Mouse (Mus musculus) intestine, embryonic 14.5 days (tissue): Measurements from ENCODE around the gene Olig1. TPM values are rescaled to one million over a fixed set of nuclear protein-coding genes. Genes with fewer than 3 reads are reported as not detected.
"Not testable (repeated sequence)": the region's sequence is repeated elsewhere in the genome, so short reads cannot be mapped to it uniquely, and the experiment has no call there.

Source experiments
- ATAC-seq: fragments of 200-750 bp; cut with Nextera tagmentation; replicated peaks from 2 replicates; pipeline ENCODE4 v1.8.0; 2017; ENCODE audit warnings: low read depth, moderate number of reproducible peaks, moderate TSS enrichment, moderate library complexity; ENCODE audit not compliant: low FRiP score, low TSS enrichment
- DNase-seq: peaks from one replicate; pipeline ENCODE4 v3.0.0-alpha.2; 2018; ENCODE audit warnings: low spot score
- H3K27ac ChIP-seq: fragments of 300-500 bp; sonication (generic); 2 replicates; pipeline ENCODE4 v1.5.1; 2014; ENCODE audit warnings: low read depth, mild to moderate bottlenecking, control low read depth
- H3K27me3 ChIP-seq: fragments of 300-500 bp; sonication (generic); replicated peaks from 2 replicates; pipeline ENCODE4 v1.6.1; 2014; ENCODE audit warnings: low read length, control low read depth; ENCODE audit not compliant: control insufficient read depth, insufficient read depth
- H3K36me3 ChIP-seq: fragments of 300-500 bp; sonication (generic); 2 replicates; pipeline ENCODE4 v1.6.1; 2014; ENCODE audit warnings: low read length, control low read depth; ENCODE audit not compliant: control insufficient read depth, insufficient read depth
- H3K4me1 ChIP-seq: fragments of 300-500 bp; sonication (generic); replicated peaks from 2 replicates; pipeline ENCODE4 v1.6.1; 2014; ENCODE audit warnings: low read length, control low read depth, mixed read lengths; ENCODE audit not compliant: control insufficient read depth, insufficient read depth
- H3K4me2 ChIP-seq: fragments of 300-500 bp; sonication (generic); 2 replicates; pipeline ENCODE4 v1.6.1; 2014; ENCODE audit warnings: low read length
- H3K4me3 ChIP-seq: fragments of 300-500 bp; sonication (generic); 2 replicates; pipeline ENCODE4 v1.5.1; 2014; ENCODE audit warnings: low read depth, low read length, control low read depth, mixed read lengths
- H3K9ac ChIP-seq: fragments of 300-500 bp; sonication (generic); 2 replicates; pipeline ENCODE4 v1.6.1; 2014; ENCODE audit warnings: mild to moderate bottlenecking, low read length
- H3K9me3 ChIP-seq: fragments of 300-500 bp; sonication (generic); 2 replicates; pipeline ENCODE4 v1.6.1; 2016; ENCODE audit warnings: low read length, control low read depth; ENCODE audit not compliant: control insufficient read depth
- WGBS: fragments of 180-500 bp; shearing (Covaris S2); extraction: QIAGEN DNeasy Blood & Tissue Kit; methylation state at CpG from one replicate; pipeline ENCODE4 v1.1.7; 2014; 5-methylcytosine and 5-hydroxymethylcytosine counted together
- polyA plus RNA-seq: library from polyadenylated mRNA; unstranded; fragments of >200 nt; fragmentation: Nextera tagmentation; extraction: Ambion mirVana; gene quantifications from 2 replicates; pipeline ENCODE4 v1.2.1, GENCODE M21; 2014

Olig1 gene
- polyA plus RNA-seq, 1 experiment from 2014 or later, result 0.14 TPM

DNA sequence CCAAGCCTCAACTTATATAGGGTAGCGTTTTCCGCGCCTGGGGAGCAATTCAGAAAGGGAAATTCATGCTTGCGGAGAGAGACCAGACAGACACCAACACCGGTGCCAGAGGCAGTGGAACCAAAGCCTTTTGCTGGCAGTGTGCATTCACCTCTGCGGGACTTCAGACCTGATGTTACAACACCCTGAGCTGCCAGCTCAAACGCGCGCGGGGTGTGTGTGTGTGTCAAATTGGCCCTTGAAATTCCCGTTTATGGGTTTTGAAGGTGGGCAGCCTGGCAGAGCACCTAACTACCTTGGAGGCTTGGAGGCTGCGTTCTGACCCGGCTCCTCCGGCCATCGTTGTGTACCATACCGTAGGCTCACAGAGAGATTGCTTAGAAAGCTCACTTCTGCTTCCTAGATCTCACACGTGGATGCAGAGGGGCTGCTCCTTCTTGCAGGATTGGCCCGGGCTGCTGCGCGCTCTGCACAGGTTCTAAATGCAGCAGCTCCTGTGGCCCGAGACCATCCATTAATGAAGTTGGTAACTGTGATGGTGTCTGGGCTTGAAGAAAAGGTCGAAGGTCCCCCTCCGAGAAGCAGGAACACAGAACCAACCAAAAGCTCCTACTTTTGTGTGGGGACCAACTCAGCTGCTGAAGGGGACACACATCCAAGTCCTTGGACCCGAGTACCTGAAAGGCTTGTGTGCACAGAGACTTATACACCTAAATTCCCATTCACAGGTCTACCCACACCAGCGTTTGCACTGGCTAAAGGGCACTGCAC, 36.9 kb upstream of the Olig1 start:
- Histone ChIP-seq H3K9ac (no peak overlapping the region), H3K4me1 (no peaks in the 10 kb centered on the region), H3K36me3 (no peaks in the 10 kb centered on the region), H3K4me3 (no peak overlapping the region), H3K9me3 (no peaks in the 10 kb centered on the region), H3K27ac (no peak overlapping the region), H3K27me3 (peaks cover 92% of the 10 kb centered on the region), H3K4me2 (no peak overlapping the region)
- 6% methylated on average over 25 of the region's 25 CpGs for WGBS
- ATAC-seq (no peak), DNase-seq (no peak)

DNA sequence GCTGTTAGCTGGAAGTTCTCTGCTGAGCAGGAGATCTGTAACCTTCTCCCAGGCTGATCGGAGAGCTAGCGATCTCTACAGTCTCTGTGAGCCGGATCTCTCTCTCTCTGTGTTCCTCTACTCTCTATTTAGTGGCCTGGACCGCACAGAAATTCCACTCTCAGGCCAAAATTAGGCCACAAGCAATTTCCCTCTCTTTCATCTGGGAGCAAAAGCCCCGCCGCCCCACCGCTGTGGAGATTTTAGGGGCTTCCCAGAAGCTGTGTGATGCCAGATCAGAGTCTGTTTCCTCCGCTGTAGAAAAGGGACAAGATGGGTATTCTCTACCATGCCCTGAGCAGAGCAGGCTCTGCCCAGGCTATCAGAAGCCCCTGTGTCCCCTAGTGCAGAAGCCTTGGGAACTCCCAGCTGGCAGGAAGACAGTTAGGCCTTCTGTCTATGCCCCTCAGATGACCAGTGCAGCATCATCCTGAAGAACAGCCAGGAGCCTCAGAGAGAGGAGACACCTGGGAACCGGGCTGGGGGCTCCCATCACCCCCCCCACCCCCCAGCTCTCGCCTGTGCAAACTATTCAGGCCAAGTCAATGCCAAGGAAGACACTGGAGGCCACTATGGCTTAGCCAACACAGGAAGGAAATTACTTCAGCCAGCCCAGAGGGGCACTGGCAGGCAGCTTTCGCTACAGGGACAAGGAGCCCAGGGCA, 36.2 kb upstream of the Olig1 start:
- no peak overlapping the region for H3K4me2 ChIP-seq
- WGBS, result 16% methylated on average over 11 of the region's 11 CpGs
- H3K4me1 ChIP-seq, result no peaks in the 10 kb centered on the region
- no peak for DNase-seq
- ATAC-seq, result no peak
- no peaks in the 10 kb centered on the region for H3K36me3 ChIP-seq
- H3K4me3 ChIP-seq, result no peak overlapping the region
- H3K27me3 ChIP-seq, result peaks cover 91% of the 10 kb centered on the region
- no peaks in the 10 kb centered on the region for H3K9me3 ChIP-seq
- no peak overlapping the region for H3K9ac ChIP-seq
- H3K27ac ChIP-seq, result no peak overlapping the region

DNA sequence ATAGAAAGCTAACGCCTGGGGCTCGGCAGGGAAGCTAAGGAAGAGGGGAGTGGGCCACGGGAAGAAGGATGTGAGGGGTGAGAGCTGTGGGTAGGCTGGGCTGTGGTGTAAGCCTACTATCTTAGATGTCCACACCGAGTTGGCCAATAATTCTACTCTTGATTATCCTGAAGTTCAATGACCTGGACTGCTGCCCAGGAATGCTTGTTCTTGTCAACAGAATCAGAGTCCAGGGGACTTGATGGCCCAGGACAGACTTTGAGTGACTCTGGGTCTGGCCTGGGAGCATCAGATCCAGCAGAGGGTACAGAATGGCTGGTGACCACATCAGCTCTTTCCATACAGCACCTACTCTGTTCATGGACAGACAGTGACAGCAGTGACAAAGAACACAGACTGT, 30.5 kb upstream of the Olig1 start:
- Histone ChIP-seq H3K4me3 (no peak overlapping the region), H3K36me3 (no peaks in the 10 kb centered on the region), H3K4me2 (no peak overlapping the region), H3K27ac (no peak overlapping the region), H3K9me3 (no peaks in the 10 kb centered on the region), H3K9ac (no peak overlapping the region), H3K4me1 (no peaks in the 10 kb centered on the region), H3K27me3 (peaks cover 53% of the 10 kb centered on the region)
- 60% methylated on average over 4 of the region's 4 CpGs for WGBS
- DNase-seq (no peak), ATAC-seq (no peak)

DNA sequence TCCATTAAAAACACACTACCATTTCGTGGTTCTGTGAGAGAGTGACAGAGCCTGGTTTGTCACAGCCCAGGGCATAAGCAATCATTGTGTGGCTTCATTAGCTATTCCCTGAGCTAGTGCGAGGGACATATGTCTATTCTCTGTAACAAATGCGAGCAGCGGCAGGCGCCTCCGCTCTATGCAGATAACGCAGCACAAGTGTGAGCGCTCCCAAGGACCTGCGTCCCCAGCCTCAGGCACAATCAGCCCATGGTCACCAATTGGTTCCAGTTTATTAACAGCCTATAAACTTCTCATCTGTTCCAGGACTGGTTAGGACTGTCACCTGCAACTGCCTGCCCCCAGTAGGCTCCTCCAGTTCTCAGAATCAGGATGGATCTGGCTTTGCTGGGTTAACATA, 23.3 kb upstream of the Olig1 start:
- Histone ChIP-seq H3K27me3 (peaks cover 13% of the 10 kb centered on the region), H3K4me1 (no peaks in the 10 kb centered on the region), H3K9ac (no peak overlapping the region), H3K4me3 (no peak overlapping the region), H3K9me3 (no peaks in the 10 kb centered on the region), H3K27ac (no peak overlapping the region), H3K4me2 (no peak overlapping the region), H3K36me3 (no peaks in the 10 kb centered on the region)
- no peak for DNase-seq
- WGBS, result 63% methylated on average over 9 of the region's 9 CpGs
- ATAC-seq, result no peak

DNA sequence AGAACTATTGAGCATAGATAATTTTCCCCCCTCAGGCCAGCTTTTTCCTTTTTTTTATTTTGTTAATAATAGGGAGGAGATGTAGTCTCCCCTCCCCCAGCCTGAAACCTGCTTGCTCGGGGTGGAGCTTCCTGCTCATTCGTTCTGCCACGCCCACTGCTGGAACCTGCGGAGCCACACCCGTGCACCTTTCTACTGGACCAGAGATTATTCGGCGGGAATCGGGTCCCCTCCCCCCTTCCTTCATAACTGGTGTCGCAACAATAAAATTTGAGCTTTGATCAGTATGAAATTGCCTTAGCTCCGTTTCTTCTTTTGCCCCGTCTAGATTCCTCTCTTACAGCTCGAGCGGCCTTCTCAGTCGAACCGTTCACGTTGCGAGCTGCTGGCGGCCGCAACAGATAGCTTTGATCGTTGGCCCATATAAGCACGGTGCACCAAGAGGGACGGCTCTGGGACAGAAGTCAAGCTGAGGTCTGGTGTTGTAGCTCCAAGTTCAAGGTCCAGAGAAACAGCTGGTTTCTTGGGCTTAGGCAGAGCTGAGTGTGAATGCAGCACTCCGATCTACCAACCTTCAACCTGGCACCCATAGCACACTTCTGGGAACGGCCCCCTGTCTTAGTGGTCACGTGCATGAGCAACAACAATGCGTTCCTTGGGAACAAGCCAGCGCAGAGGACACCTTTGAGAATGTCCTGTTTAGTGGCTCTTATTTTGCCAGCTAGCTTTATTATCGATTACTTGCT, 14.0 kb upstream of the Olig1 start:
- peaks cover 37% of the 10 kb centered on the region for H3K27me3 ChIP-seq
- H3K9ac ChIP-seq, H3K4me1 ChIP-seq, H3K4me3 ChIP-seq, DNase-seq, H3K9me3 ChIP-seq, H3K36me3 ChIP-seq, H3K4me2 ChIP-seq, ATAC-seq, H3K27ac ChIP-seq: not testable (repeated sequence)
- 3% methylated on average over 18 of the region's 28 CpGs for WGBS

DNA sequence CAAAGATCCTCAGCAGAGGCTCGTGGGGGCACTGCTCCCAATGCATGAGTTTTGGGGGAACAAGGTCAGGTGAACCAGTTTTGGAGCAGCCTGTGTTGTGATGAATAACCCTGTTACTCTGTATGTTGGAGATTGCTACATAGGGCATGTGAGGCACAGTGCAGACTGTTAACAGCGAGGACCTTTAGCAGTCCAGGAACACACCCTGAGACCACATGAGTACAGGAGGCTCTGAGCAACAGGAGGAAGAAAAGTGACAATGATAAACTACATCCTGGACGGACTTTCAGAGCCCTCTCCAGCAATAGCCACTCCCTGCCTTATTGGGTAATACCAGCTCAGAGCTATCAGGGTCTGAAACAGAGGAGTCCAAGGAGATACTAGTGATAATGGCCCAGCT, 10.6 kb upstream of the Olig1 start:
- 59% methylated on average over 3 of the region's 3 CpGs for WGBS
- H3K4me2 ChIP-seq, result no peak overlapping the region
- no peaks in the 10 kb centered on the region for H3K36me3 ChIP-seq
- H3K9me3 ChIP-seq, result no peaks in the 10 kb centered on the region
- no peak overlapping the region for H3K27ac ChIP-seq
- ATAC-seq, result no peak
- no peak overlapping the region for H3K9ac ChIP-seq
- peaks cover 49% of the 10 kb centered on the region for H3K27me3 ChIP-seq
- no peak overlapping the region for H3K4me3 ChIP-seq
- no peaks in the 10 kb centered on the region for H3K4me1 ChIP-seq
- no peak for DNase-seq

DNA sequence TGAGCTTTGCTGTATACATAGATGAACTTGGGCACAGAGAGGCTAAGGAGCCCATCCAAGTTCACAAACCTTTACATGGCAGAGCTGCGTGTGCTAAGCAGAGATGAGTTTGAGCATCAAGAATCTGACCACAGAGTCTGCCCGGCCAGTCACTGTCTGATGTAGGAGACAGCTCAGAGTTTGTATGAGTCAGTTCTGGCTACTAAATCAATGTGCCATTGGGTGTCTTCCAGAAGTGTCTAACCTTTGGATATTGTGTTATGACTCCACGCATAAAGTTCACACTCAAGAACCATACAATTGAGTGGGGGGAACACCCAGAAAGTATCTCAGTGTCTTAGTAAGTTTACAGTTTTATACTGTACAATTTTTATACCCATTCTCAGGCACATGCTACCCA, 8.7 kb upstream of the Olig1 start:
- no peak overlapping the region for H3K9ac ChIP-seq
- no peak overlapping the region for H3K4me2 ChIP-seq
- no peaks in the 10 kb centered on the region for H3K4me1 ChIP-seq
- no peaks in the 10 kb centered on the region for H3K36me3 ChIP-seq
- ATAC-seq, result no peak
- no peak for DNase-seq
- peaks cover 58% of the 10 kb centered on the region for H3K27me3 ChIP-seq
- H3K4me3 ChIP-seq, result no peak overlapping the region
- no peaks in the 10 kb centered on the region for H3K9me3 ChIP-seq
- no peak overlapping the region for H3K27ac ChIP-seq
- WGBS, result 88% methylated on average over 3 of the region's 3 CpGs

DNA sequence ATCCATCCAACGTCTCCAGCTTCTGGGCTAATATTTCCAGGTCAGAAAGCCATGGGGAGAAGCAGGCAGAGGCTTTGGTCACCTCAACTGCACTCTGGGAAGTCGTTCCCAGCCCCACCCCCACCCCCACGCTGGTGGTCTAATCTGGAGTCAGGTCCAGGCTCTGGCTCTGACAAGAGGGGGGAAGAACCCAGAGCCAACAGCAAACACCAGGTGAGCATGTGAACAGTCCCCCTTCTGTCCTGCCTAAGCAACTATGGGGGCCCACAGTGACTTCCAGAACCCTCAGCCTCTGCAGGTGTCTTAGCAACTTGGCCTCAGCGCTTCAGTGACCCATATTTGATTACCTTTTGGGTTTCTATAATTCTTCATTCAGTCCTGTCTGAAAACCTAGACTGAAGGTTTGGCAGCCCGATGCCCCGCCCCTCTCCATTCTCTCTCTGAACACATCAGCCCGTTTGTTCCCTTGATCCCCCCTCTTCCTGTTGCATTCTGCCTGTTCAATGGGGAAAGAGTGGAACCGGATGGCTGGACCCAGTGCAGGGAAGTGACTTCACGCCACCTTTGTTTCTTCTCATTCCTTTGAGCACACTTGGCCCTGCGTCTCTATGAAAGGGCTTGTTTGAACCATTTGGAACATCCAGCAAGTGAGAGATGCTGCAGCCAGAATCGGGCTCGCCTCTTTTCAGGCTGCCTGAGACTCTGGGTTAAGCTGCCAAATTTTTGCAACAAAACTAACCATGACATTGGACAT, 6.9 kb upstream of the Olig1 start:
- no peaks in the 10 kb centered on the region for H3K36me3 ChIP-seq
- H3K27me3 ChIP-seq, result peaks cover 58% of the 10 kb centered on the region
- no peak overlapping the region for H3K27ac ChIP-seq
- no peaks in the 10 kb centered on the region for H3K9me3 ChIP-seq
- no peaks in the 10 kb centered on the region for H3K4me1 ChIP-seq
- H3K4me3 ChIP-seq, result no peak overlapping the region
- H3K4me2 ChIP-seq, result no peak overlapping the region
- ATAC-seq (no peak), DNase-seq (no peak)
- 42% methylated on average over 12 of the region's 12 CpGs for WGBS
- no peak overlapping the region for H3K9ac ChIP-seq
